Mouse (Mus musculus) heart, embryonic 10.5 days (tissue): ENCODE results near the gene Tha1. TPM values are rescaled to one million over a fixed set of nuclear protein-coding genes. Genes with fewer than 3 reads are reported as not detected.

Experiments used
- DNase-seq: peaks from one replicate; pipeline ENCODE4 v3.0.0-alpha.2; 2017; ENCODE audit warnings: low spot score
- H3K27ac ChIP-seq: fragments of 300-500 bp; sonication (generic); 2 replicates; pipeline ENCODE4 v1.5.1; 2016; ENCODE audit warnings: mild to moderate bottlenecking
- H3K27me3 ChIP-seq: fragments of 300-500 bp; sonication (generic); 2 replicates; pipeline ENCODE4 v1.6.1; 2016; ENCODE audit warnings: mild to moderate bottlenecking; ENCODE audit not compliant: poor library complexity, insufficient read depth, severe bottlenecking
- H3K36me3 ChIP-seq: fragments of 300-500 bp; sonication (generic); 2 replicates; pipeline ENCODE4 v1.6.1; 2016; ENCODE audit warnings: mild to moderate bottlenecking, moderate library complexity
- H3K4me1 ChIP-seq: fragments of 300-500 bp; sonication (generic); 2 replicates; pipeline ENCODE4 v1.6.1; 2016; ENCODE audit warnings: mild to moderate bottlenecking
- H3K4me3 ChIP-seq: fragments of 300-500 bp; sonication (generic); 2 replicates; pipeline ENCODE4 v1.5.1; 2016; ENCODE audit warnings: mild to moderate bottlenecking, moderate library complexity
- H3K9me3 ChIP-seq: fragments of 300-500 bp; sonication (generic); 2 replicates; pipeline ENCODE4 v1.6.1; 2016; ENCODE audit warnings: mild to moderate bottlenecking, moderate library complexity
- WGBS: fragments of 180-500 bp; shearing (Covaris S2); methylation state at CpG from one replicate; pipeline ENCODE4 v1.1.7; 2016; 5-methylcytosine and 5-hydroxymethylcytosine counted together
- polyA plus RNA-seq: library from polyadenylated mRNA; unstranded; fragments of >200 nt; fragmentation: Nextera tagmentation; extraction: Ambion mirVana; gene quantifications from 2 replicates; pipeline ENCODE4 v1.2.1, GENCODE M21; 2016

Tha1 gene
- polyA plus RNA-seq, 1 experiment from 2014 or later = 4.0 TPM

GRCm38 (mm10) chr11:117878892-117879291, 5.6 kb upstream of the Tha1 start:
- peak overlapping the region; percentile 76 for H3K27ac ChIP-seq
- H3K9me3 ChIP-seq = no peaks in the 10 kb centered on the region
- 43% methylated on average over 8 of the region's 8 CpGs for WGBS
- H3K27me3 ChIP-seq = 0 out of 2 replicates have a peak, but pooled peaks cover 2% of the 10 kb centered on the region
- peak overlapping the region; percentile 31; the same call in 1 of the 2 replicates for H3K4me3 ChIP-seq
- DNase-seq = no peak
- no peaks in the 10 kb centered on the region for H3K36me3 ChIP-seq
- H3K4me1 ChIP-seq = peaks cover 72% of the 10 kb centered on the region

GRCm38 (mm10) chr11:117877917-117878745, 4.8 kb upstream of the Tha1 start:
- H3K27me3 ChIP-seq = no peaks in the 10 kb centered on the region
- no peaks in the 10 kb centered on the region for H3K9me3 ChIP-seq
- H3K36me3 ChIP-seq = no peaks in the 10 kb centered on the region
- DNase-seq = no peak
- peak overlapping the region; percentile 76 for H3K27ac ChIP-seq
- WGBS = 15% methylated on average over 13 of the region's 13 CpGs
- peaks cover 77% of the 10 kb centered on the region for H3K4me1 ChIP-seq
- peak overlapping the region; percentile 31 for H3K4me3 ChIP-seq

- H3K27ac ChIP-seq = peak overlapping the region; percentile 84
- WGBS = 7% methylated on average over 6 of the region's 6 CpGs
- peaks cover 14% of the 10 kb centered on the region; the same call in 1 of the 2 replicates for H3K27me3 ChIP-seq
- H3K36me3 ChIP-seq = no peaks in the 10 kb centered on the region
- no peaks in the 10 kb centered on the region for H3K9me3 ChIP-seq
- peak overlapping the region; percentile 20 for H3K4me3 ChIP-seq
- DNase-seq = no peak
- H3K4me1 ChIP-seq = peaks cover 80% of the 10 kb centered on the region
Measured at GRCm38 (mm10) chr11:117875681-117876080, 2.4 kb upstream of the Tha1 start.

- H3K27ac ChIP-seq = no peak overlapping the region; the same call in 1 of the 2 replicates
- no peaks in the 10 kb centered on the region for H3K9me3 ChIP-seq
- no peak for DNase-seq
- peaks cover 78% of the 10 kb centered on the region for H3K4me1 ChIP-seq
- no peak overlapping the region for H3K4me3 ChIP-seq
- 58% methylated on average over 4 of the region's 4 CpGs for WGBS
- peaks cover 17% of the 10 kb centered on the region; the same call in 1 of the 2 replicates for H3K27me3 ChIP-seq
- H3K36me3 ChIP-seq = no peaks in the 10 kb centered on the region
Measured at GRCm38 (mm10) chr11:117874419-117874818, 1.1 kb upstream of the Tha1 start.

GRCm38 (mm10) chr11:117871911-117872584, 1.2 kb downstream of the Tha1 start:
- 65% methylated on average over 12 of the region's 12 CpGs for WGBS
- Histone ChIP-seq H3K9me3 (no peaks in the 10 kb centered on the region), H3K27me3 (peaks cover 33% of the 10 kb centered on the region; the same call in 1 of the 2 replicates), H3K4me1 (peaks cover 55% of the 10 kb centered on the region), H3K27ac (no peak overlapping the region), H3K4me3 (peak overlapping the region; percentile 78; the same call in 1 of the 2 replicates), H3K36me3 (0 out of 2 replicates have a peak, but pooled peaks cover 3% of the 10 kb centered on the region)
- no peak for DNase-seq

- no peak for DNase-seq
- 62% methylated on average over 5 of the region's 5 CpGs for WGBS
- H3K27me3 ChIP-seq = peaks cover 37% of the 10 kb centered on the region; the same call in 1 of the 2 replicates
- H3K4me1 ChIP-seq = peaks cover 49% of the 10 kb centered on the region
- H3K9me3 ChIP-seq = no peaks in the 10 kb centered on the region
- no peak overlapping the region for H3K4me3 ChIP-seq
- H3K27ac ChIP-seq = no peak overlapping the region
- 0 out of 2 replicates have a peak, but pooled peaks cover 3% of the 10 kb centered on the region for H3K36me3 ChIP-seq
Measured at GRCm38 (mm10) chr11:117871376-117871775, 1.9 kb downstream of the Tha1 start.

- Histone ChIP-seq H3K27ac (no peak overlapping the region), H3K36me3 (0 out of 2 replicates have a peak, but pooled peaks cover 3% of the 10 kb centered on the region), H3K27me3 (peaks cover 39% of the 10 kb centered on the region; the same call in 1 of the 2 replicates), H3K4me1 (peaks cover 47% of the 10 kb centered on the region), H3K9me3 (no peaks in the 10 kb centered on the region), H3K4me3 (no peak overlapping the region)
- 41% methylated on average over 12 of the region's 12 CpGs for WGBS
- DNase-seq = peak; percentile 85
Measured at GRCm38 (mm10) chr11:117870688-117871365, 2.5 kb downstream of the Tha1 start.

- no peak for DNase-seq
- H3K9me3 ChIP-seq = no peaks in the 10 kb centered on the region
- no peak overlapping the region for H3K27ac ChIP-seq
- H3K4me1 ChIP-seq = peaks cover 17% of the 10 kb centered on the region
- no peak overlapping the region for H3K4me3 ChIP-seq
- peaks cover 72% of the 10 kb centered on the region for H3K27me3 ChIP-seq
- H3K36me3 ChIP-seq = 0 out of 2 replicates have a peak, but pooled peaks cover 3% of the 10 kb centered on the region
- WGBS = 52% methylated on average over 6 of the region's 6 CpGs
Measured at GRCm38 (mm10) chr11:117865988-117866387, 7.3 kb downstream of the Tha1 start.

- Histone ChIP-seq H3K4me1 (peaks cover 20% of the 10 kb centered on the region), H3K36me3 (0 out of 2 replicates have a peak, but pooled peaks cover 3% of the 10 kb centered on the region), H3K9me3 (no peaks in the 10 kb centered on the region), H3K4me3 (no peak overlapping the region), H3K27me3 (peaks cover 84% of the 10 kb centered on the region), H3K27ac (no peak overlapping the region)
- DNase-seq = no peak
- 61% methylated on average over 2 of the region's 2 CpGs for WGBS
Measured at GRCm38 (mm10) chr11:117864805-117865204, 8.5 kb downstream of the Tha1 start.

- 35% methylated on average over 11 of the region's 11 CpGs for WGBS
- Histone ChIP-seq H3K9me3 (no peaks in the 10 kb centered on the region), H3K4me1 (peaks cover 25% of the 10 kb centered on the region), H3K4me3 (no peak overlapping the region), H3K27me3 (peaks cover 84% of the 10 kb centered on the region), H3K27ac (0 out of 2 replicates have a peak overlapping the region, but pooled peaks have one; percentile 64), H3K36me3 (0 out of 2 replicates have a peak, but pooled peaks cover 3% of the 10 kb centered on the region)
- DNase-seq = no peak
Measured at GRCm38 (mm10) chr11:117863174-117863856, 10.0 kb downstream of the Tha1 start.

- DNase-seq = no peak
- WGBS = 3% methylated on average over 23 of the region's 23 CpGs
- Histone ChIP-seq H3K27ac (peak within 1 kb of the TSS; percentile 22; the same call in 1 of the 2 replicates), H3K27me3 (peaks cover 76% of the 10 kb centered on the region), H3K9me3 (no peaks in the 10 kb centered on the region), H3K4me3 (peak within 1 kb of the TSS; percentile 45), H3K36me3 (peaks cover 27% of the 10 kb centered on the region), H3K4me1 (peaks cover 23% of the 10 kb centered on the region)
Measured at GRCm38 (mm10) chr11:117860601-117861000, 12.7 kb downstream of the Tha1 start, which contains the start of gene Tmem235. Gene Tmem235, plus strand, starts transcription at chr11:117860752.

GRCm38 (mm10) chr11:117858392-117858791, 14.9 kb downstream of the Tha1 start:
- Histone ChIP-seq H3K27me3 (peaks cover 54% of the 10 kb centered on the region), H3K4me1 (peaks cover 17% of the 10 kb centered on the region), H3K27ac (no peak overlapping the region), H3K4me3 (no peak overlapping the region), H3K9me3 (no peaks in the 10 kb centered on the region), H3K36me3 (peaks cover 46% of the 10 kb centered on the region)
- 60% methylated on average over 3 of the region's 3 CpGs for WGBS
- no peak for DNase-seq
